Mouse (Mus musculus) testis, postnatal 10 days (tissue): ENCODE measurements at regions not wholly inside any gene's neighbourhood (a gene's known extent, or its start where the extent isn't known, plus 50 kb on each side); places are given as distances from the start of the nearest gene placed in this dataset.

Source experiments
- DNase-seq: peaks from one replicate; pipeline ENCODE4 v3.0.0; 2021; ENCODE audit warnings: low spot score

GRCm38 (mm10) chr4:67662122-67662521, 834.7 kb downstream of the Tlr4 start:
- DNase-seq, result no peak

GRCm38 (mm10) chr4:67673961-67674360, 846.6 kb downstream of the Tlr4 start:
- DNase-seq, result no peak

DNA sequence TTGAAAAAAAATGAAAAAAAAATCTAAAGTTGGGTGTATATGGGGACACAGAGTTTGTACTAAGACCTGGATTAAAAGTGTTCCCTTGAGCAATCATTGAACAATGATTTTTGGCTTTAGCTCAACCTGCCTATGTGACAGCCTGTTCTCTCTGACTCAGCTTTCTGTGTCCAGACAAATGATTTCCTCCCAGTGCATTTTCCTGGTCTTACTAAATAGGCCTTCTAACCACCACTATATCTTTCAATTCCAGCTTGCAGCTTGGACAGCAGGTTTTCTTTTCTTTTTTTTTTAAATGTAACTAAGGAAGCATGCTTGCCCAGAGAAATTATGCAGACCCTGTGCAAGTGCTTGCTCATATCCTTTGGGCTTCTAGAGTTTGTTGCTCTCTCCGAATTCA, 850.2 kb downstream of the Tlr4 start:
- DNase-seq, result no peak

DNA sequence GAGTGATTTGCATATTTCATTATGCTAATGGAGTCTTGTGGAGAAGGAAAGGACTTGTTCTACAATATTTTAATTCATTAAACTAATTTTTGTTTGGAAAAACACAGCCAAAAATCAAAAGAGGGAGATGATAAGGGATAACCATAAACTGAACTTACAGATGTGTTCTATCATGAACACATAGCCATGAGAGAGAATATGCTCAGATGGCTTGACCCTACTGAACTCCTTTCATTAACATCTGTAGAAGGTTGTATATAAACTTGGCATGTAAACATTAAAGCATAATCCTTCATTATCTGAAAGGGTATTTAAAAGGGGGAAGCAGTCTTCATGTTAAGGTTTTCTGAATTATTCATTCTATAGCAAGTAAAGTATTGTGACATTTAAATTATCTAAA, 871.1 kb downstream of the Tlr4 start:
- no peak for DNase-seq
